Mouse (Mus musculus) gastrocnemius, adult 2 months (tissue): Measurements from ENCODE around the gene Ugt2b1. TPM values are rescaled to one million over a fixed set of nuclear protein-coding genes. Genes with fewer than 3 reads are reported as not detected.

ENCODE experiments used
- DNase-seq: peaks from one replicate; pipeline ENCODE4 v3.0.0; 2022
- H3K27ac ChIP-seq: fragments of 200-600 bp; 2 replicates; pipeline ENCODE4 v1.8.1; 2022; ENCODE audit warnings: mild to moderate bottlenecking
- H3K4me3 ChIP-seq: fragments of 200-600 bp; 2 replicates; pipeline ENCODE4 v1.8.1; 2022; ENCODE audit warnings: mild to moderate bottlenecking, moderate library complexity
- CTCF ChIP-seq: fragments of 200-600 bp; IDR thresholded peaks from 2 replicates; pipeline ENCODE4 v1.8.1; 2022; ENCODE audit warnings: antibody characterized with exemption, mild to moderate bottlenecking, moderate library complexity
- intact Hi-C: fragments of 180-260 bp; cut with DNase I; formaldehyde crosslinking; loops from one replicate; pipeline ENCODE4 v1.15.1; 2025
- total RNA-seq, 2 experiments: library from RNA; stranded (reverse); gene quantifications; 2 replicates each; pipeline ENCODE4 v1.2.3; 2021

Gene Ugt2b1
- total RNA-seq, 2 experiments from 2014 or later: not detected

DNA sequence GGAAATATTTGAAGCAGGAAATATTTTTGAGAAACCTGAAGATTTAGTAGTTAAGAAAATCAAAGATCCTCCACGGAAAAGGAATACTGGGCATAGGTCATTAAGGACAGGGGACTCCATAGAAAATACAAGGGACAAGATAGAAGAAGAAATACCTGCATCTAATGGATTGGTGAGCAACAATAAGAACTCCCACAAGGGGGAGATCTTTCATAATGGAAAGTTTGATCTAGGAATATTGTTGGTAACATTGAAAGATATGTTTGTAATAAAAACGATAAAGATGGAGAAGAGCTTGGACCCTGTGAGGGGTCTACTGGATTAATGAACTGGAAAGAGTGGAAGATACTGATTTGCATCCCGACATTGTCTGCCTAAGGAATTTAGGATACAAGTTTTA, 39.7 kb downstream of the Ugt2b1 start:
- Histone ChIP-seq H3K27ac (no peak overlapping the region), H3K4me3 (no peak overlapping the region)
- no peak for DNase-seq
- no peak; the same call in 1 of the 2 replicates for TF ChIP-seq CTCF
- intact Hi-C loops: no loop called here

DNA sequence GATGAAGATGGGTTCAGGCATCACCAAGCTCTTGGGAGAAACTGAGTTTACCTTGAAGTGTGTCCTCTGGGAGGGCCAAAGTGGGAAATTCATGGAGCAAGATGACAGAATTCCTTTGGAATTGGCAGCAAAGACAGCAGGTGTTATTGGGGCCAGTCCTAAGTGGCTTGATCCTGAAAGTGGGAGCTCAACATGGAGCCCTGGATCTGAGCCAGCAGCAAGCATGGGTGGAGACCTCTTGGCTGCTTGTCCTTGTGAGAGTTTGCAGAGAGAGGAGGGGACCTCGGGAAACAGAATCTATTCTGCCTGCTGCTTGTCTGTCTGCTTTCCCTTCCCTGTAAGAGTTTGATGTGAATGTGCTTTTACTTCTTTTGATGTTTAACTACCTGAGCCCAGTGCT, 54.5 kb downstream of the Ugt2b1 start:
- intact Hi-C loops: no loop called here
- Histone ChIP-seq H3K27ac (no peak overlapping the region), H3K4me3 (no peak overlapping the region)
- DNase-seq: no peak
- TF ChIP-seq CTCF: no peak

Other genes starting within 250 kb of the Ugt2b1 start
- not detected for gene Tmprss11e, start 180.7 kb downstream of the Ugt2b1 start, total RNA-seq
- 10 to 100 TPM; 29.1 to 29.2 TPM for gene Ythdc1, start 122.3 kb downstream of the Ugt2b1 start, total RNA-seq
- gene Ugt2b34, start 19.6 kb downstream of the Ugt2b1 start, total RNA-seq: not detected
- not detected for gene Ugt2b35, start 74.3 kb upstream of the Ugt2b1 start, total RNA-seq
- not detected for gene Ugt2b36, start 166.0 kb upstream of the Ugt2b1 start, total RNA-seq
- not detected for gene Ugt2b5, start 213.8 kb upstream of the Ugt2b1 start, total RNA-seq